In genomic region chr11:3761775-3762501, GRCm38 (mm10) we compare ENCODE assay signal across 8 mouse cellular contexts.
DNase-seq lines count a peak whose midpoint lies in the region; ATAC-seq lines count a peak whose summit lies in the region.

No protein-coding gene starts in this region.

- under 1% methylated on average over 73 of the region's 90 CpGs for WGBS in heart, embryonic 16.5 days
- 1% methylated on average over 90 of the region's 90 CpGs for WGBS in limb, embryonic 15.5 days

- H3K4me3 ChIP-seq in heart, embryonic 16.5 days (ENCODE audit: low read length), result peak overlapping the region; percentile 60
- H3K4me3 ChIP-seq in limb, embryonic 15.5 days, result peak overlapping the region; percentile 58

- peak; percentile 45; the same call in 1 of the 2 replicates for ATAC-seq in cerebellum, adult (ENCODE audit: insufficient number of reproducible peaks, low FRiP score, low TSS enrichment)
- no peak for ATAC-seq in heart, embryonic 16.5 days (replicated peaks; ENCODE audit: extremely low read depth, insufficient read depth, low FRiP score)
- no peak for ATAC-seq in limb, embryonic 15.5 days (ENCODE audit: insufficient number of reproducible peaks, low FRiP score, low TSS enrichment, low read depth)

- no peak for DNase-seq in cerebellum, adult 11 months
- peak; percentile 8 for DNase-seq in thymus, postnatal 14 days
- no peak for DNase-seq in thymus, postnatal 25 days
- DNase-seq in right cerebral cortex, postnatal 14 days, result peak; percentile 62
- no peak for DNase-seq in lung, postnatal 25 days (ENCODE audit: low spot score)

- peaks cover 43% of the 10 kb centered on the region for H3K27me3 ChIP-seq in heart, embryonic 16.5 days (ENCODE audit: control insufficient read depth, insufficient read depth, low read length)
- H3K27me3 ChIP-seq in limb, embryonic 15.5 days, result peaks cover 46% of the 10 kb centered on the region

- H3K4me1 ChIP-seq in heart, embryonic 16.5 days (ENCODE audit: control insufficient read depth, insufficient read depth, low read length), result peaks cover 7% of the 10 kb centered on the region
- H3K4me1 ChIP-seq in limb, embryonic 15.5 days, result peaks cover 13% of the 10 kb centered on the region; the same call in 1 of the 2 replicates

- H3K9me3 ChIP-seq in heart, embryonic 16.5 days (replicated peaks; ENCODE audit: control insufficient read depth, low read length), result no peaks in the 10 kb centered on the region
- no peaks in the 10 kb centered on the region for H3K9me3 ChIP-seq in limb, embryonic 15.5 days

- H3K4me2 ChIP-seq in heart, embryonic 16.5 days (ENCODE audit: low read depth, low read length), result peak overlapping the region; percentile 93
- peak overlapping the region; percentile 97 for H3K4me2 ChIP-seq in limb, embryonic 15.5 days

- H3K27ac ChIP-seq in heart, embryonic 16.5 days (ENCODE audit: low read length), result no peak overlapping the region
- no peak overlapping the region for H3K27ac ChIP-seq in limb, embryonic 15.5 days

- H3K9ac ChIP-seq in heart, embryonic 16.5 days (ENCODE audit: low read length), result peak overlapping the region; percentile 63
- H3K9ac ChIP-seq in limb, embryonic 15.5 days, result peak overlapping the region; percentile 37; the same call in 1 of the 2 replicates

- no peaks in the 10 kb centered on the region for H3K36me3 ChIP-seq in heart, embryonic 16.5 days (ENCODE audit: control insufficient read depth, insufficient read depth)
- H3K36me3 ChIP-seq in limb, embryonic 15.5 days, result no peaks in the 10 kb centered on the region

Comparison
In these comparisons a context has a peak if more than half of its experiments do, and no peak if none do; other contexts are left out.
1. DNase-seq: peak in thymus, postnatal 14 days (single experiment) and right cerebral cortex, postnatal 14 days (single experiment); none in cerebellum, adult 11 months (single experiment), thymus, postnatal 25 days (single experiment) and lung, postnatal 25 days (single experiment).